Mouse (Mus musculus) hindbrain, embryonic 13.5 days (tissue): ENCODE measurements around the gene Accsl. TPM values are rescaled to one million over a fixed set of nuclear protein-coding genes. Genes with fewer than 3 reads are reported as not detected.
A peak's percentile ranks its signal among the peaks of the same experiment; 100 is the strongest.

Experiments
- ATAC-seq: fragments of 200-750 bp; cut with Nextera tagmentation; 2 replicates; pipeline ENCODE4 v1.8.0; 2017; ENCODE audit warnings: moderate TSS enrichment; ENCODE audit not compliant: low FRiP score
- H3K27ac ChIP-seq: fragments of 300-500 bp; sonication (generic); 2 replicates; pipeline ENCODE4 v1.5.1; 2015; ENCODE audit warnings: inconsistent platforms, mild to moderate bottlenecking, moderate library complexity
- H3K27me3 ChIP-seq: fragments of 300-500 bp; sonication (generic); 2 replicates; pipeline ENCODE4 v1.6.1; 2015; ENCODE audit warnings: mild to moderate bottlenecking, inconsistent platforms
- H3K36me3 ChIP-seq: fragments of 300-500 bp; sonication (generic); 2 replicates; pipeline ENCODE4 v1.6.1; 2015; ENCODE audit warnings: mild to moderate bottlenecking, inconsistent platforms
- H3K4me1 ChIP-seq: fragments of 300-500 bp; sonication (generic); replicated peaks from 2 replicates; pipeline ENCODE4 v1.6.1; 2015; ENCODE audit warnings: inconsistent platforms
- H3K4me2 ChIP-seq: fragments of 300-500 bp; sonication (generic); 2 replicates; pipeline ENCODE4 v1.6.1; 2015; ENCODE audit warnings: inconsistent platforms, mild to moderate bottlenecking, moderate library complexity
- H3K4me3 ChIP-seq: fragments of 300-500 bp; sonication (generic); 2 replicates; pipeline ENCODE4 v1.5.1; 2015; ENCODE audit warnings: mild to moderate bottlenecking, inconsistent platforms
- H3K9ac ChIP-seq: fragments of 300-500 bp; sonication (generic); 2 replicates; pipeline ENCODE4 v1.6.1; 2015; ENCODE audit warnings: mild to moderate bottlenecking, inconsistent platforms
- H3K9me3 ChIP-seq: fragments of 300-500 bp; sonication (generic); 2 replicates; pipeline ENCODE4 v1.6.1; 2016; ENCODE audit warnings: inconsistent platforms
- WGBS: fragments of 180-500 bp; shearing (Covaris S2); methylation state at CpG from one replicate; pipeline ENCODE4 v1.1.7; 2015; 5-methylcytosine and 5-hydroxymethylcytosine counted together
- polyA plus RNA-seq: library from polyadenylated mRNA; unstranded; fragments of >200 nt; fragmentation: Nextera tagmentation; extraction: Ambion mirVana; gene quantifications from 2 replicates; pipeline ENCODE4 v1.2.1, GENCODE M21; 2015

Accsl gene
- polyA plus RNA-seq: 0.34 and 0.35 TPM in 2 replicates

GRCm38 (mm10) chr2:93869107-93869600, at the start of gene Accsl:
TSS of gene Accsl (minus strand) at chr2:93869157.
- Histone ChIP-seq H3K27ac (no peak within 1 kb of the TSS), H3K9ac (no peak within 1 kb of the TSS), H3K4me2 (no peak within 1 kb of the TSS), H3K4me3 (no peak within 1 kb of the TSS), H3K27me3 (0 out of 2 replicates have a peak, but pooled peaks cover 9% of the 10 kb centered on the region), H3K9me3 (no peaks in the 10 kb centered on the region), H3K36me3 (no peaks in the 10 kb centered on the region), H3K4me1 (peaks cover 19% of the 10 kb centered on the region)
- no peak for ATAC-seq
- 73% methylated on average over 7 of the region's 7 CpGs for WGBS

- Histone ChIP-seq H3K4me1 (peaks cover 2% of the 10 kb centered on the region), H3K9me3 (no peaks in the 10 kb centered on the region; the same call in 1 of the 2 replicates), H3K27ac (no peak overlapping the region), H3K9ac (no peak overlapping the region), H3K4me2 (no peak overlapping the region), H3K4me3 (no peak overlapping the region), H3K27me3 (no peaks in the 10 kb centered on the region), H3K36me3 (no peaks in the 10 kb centered on the region)
- no peak for ATAC-seq
- WGBS: 95% methylated on average over 2 of the region's 2 CpGs
Measured at GRCm38 (mm10) chr2:93913552-93913951, 44.6 kb upstream of the Accsl start.

- H3K27me3 ChIP-seq: no peaks in the 10 kb centered on the region
- no peak for ATAC-seq
- no peak overlapping the region for H3K4me3 ChIP-seq
- no peaks in the 10 kb centered on the region for H3K9me3 ChIP-seq
- H3K27ac ChIP-seq: no peak overlapping the region
- H3K36me3 ChIP-seq: no peaks in the 10 kb centered on the region
- H3K4me1 ChIP-seq: peaks cover 18% of the 10 kb centered on the region
- WGBS: 82% methylated on average over 10 of the region's 10 CpGs
- no peak overlapping the region for H3K9ac ChIP-seq
- no peak overlapping the region for H3K4me2 ChIP-seq
Measured at GRCm38 (mm10) chr2:93911942-93912341, 43.0 kb upstream of the Accsl start.

DNA sequence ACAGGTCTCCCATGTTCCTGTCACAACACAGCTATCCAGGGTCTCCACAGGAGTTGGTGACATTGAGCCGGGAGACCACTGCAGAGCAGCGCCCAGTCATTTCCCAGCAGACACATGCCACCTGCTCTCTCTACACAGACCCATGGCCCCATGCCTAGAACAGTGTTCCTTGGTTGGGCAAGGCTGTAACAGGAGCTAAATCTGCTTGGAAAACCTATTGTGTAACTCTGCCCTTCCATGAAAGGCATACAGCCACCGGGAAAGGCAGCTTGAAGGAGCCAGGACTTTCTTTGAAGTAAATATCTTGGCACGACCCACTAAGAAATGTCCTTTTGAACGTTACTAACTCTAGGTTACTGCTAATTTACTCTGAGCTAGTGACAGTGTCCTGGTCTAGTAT, 40.8 kb upstream of the Accsl start:
- Histone ChIP-seq H3K4me2 (no peak overlapping the region), H3K36me3 (no peaks in the 10 kb centered on the region), H3K9ac (no peak overlapping the region), H3K4me1 (peaks cover 26% of the 10 kb centered on the region), H3K27ac (no peak overlapping the region), H3K27me3 (no peaks in the 10 kb centered on the region), H3K4me3 (no peak overlapping the region), H3K9me3 (no peaks in the 10 kb centered on the region)
- ATAC-seq: no peak
- 78% methylated on average over 5 of the region's 5 CpGs for WGBS

DNA sequence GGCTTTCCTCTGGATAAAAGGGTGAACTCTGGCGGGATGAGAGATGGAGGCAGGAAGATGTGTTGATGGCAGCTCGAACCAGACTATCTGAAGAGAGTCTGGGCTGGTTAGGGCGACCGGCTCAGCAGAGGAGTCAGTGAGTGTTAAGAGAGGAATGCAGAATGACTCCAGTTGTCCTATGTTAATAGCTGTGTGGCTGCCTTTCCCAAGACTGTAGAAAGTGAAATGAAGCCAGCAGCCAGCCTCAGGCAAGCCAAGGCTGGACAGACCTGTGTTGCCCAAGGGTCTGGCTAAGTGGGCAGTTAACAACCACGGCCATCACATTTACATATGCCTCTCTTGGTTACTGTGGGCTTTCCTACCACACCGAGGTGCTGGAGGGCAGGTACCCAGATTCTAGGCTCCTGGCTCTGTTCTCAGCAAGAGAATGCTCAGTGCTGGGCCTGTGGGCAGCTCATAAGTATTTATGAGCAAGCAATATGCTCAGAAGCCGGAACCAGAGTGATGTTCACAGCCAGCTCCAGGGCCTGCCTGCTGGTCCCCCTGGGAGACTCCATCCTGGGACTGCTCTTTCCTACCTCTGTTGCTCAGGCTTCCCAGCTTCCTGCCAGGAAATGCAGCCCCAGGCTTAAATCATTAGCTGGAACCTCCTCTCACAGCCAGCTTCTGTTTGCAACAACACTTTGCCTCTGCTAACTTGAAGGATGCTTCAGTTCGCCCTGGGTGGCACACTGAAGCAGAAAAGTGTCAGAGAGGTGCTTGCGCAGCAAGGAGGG, 38.8 kb upstream of the Accsl start:
- 58% methylated on average over 9 of the region's 9 CpGs for WGBS
- Histone ChIP-seq H3K9ac (peak overlapping the region; percentile 11; the same call in 1 of the 2 replicates), H3K27me3 (no peaks in the 10 kb centered on the region), H3K27ac (peak overlapping the region; percentile 59), H3K36me3 (no peaks in the 10 kb centered on the region), H3K9me3 (no peaks in the 10 kb centered on the region), H3K4me1 (peaks cover 26% of the 10 kb centered on the region), H3K4me2 (no peak overlapping the region), H3K4me3 (no peak overlapping the region)
- peak; percentile 62; the same call in 1 of the 2 replicates for ATAC-seq

GRCm38 (mm10) chr2:93906316-93906715, 37.4 kb upstream of the Accsl start:
- H3K4me3 ChIP-seq: no peak overlapping the region
- peak overlapping the region; percentile 59; the same call in 1 of the 2 replicates for H3K27ac ChIP-seq
- peaks cover 26% of the 10 kb centered on the region for H3K4me1 ChIP-seq
- ATAC-seq: no peak
- no peak overlapping the region for H3K4me2 ChIP-seq
- 46% methylated on average over 4 of the region's 4 CpGs for WGBS
- H3K9ac ChIP-seq: no peak overlapping the region
- no peaks in the 10 kb centered on the region for H3K27me3 ChIP-seq
- no peaks in the 10 kb centered on the region for H3K9me3 ChIP-seq
- no peaks in the 10 kb centered on the region for H3K36me3 ChIP-seq

- Histone ChIP-seq H3K4me1 (peaks cover 27% of the 10 kb centered on the region), H3K27me3 (no peaks in the 10 kb centered on the region), H3K9me3 (no peaks in the 10 kb centered on the region), H3K9ac (no peak overlapping the region), H3K36me3 (no peaks in the 10 kb centered on the region), H3K4me3 (no peak overlapping the region), H3K4me2 (no peak overlapping the region), H3K27ac (no peak overlapping the region)
- no peak for ATAC-seq
- 77% methylated on average over 6 of the region's 6 CpGs for WGBS
Measured at GRCm38 (mm10) chr2:93903415-93903814, 34.5 kb upstream of the Accsl start.

- Histone ChIP-seq H3K9ac (no peak overlapping the region), H3K4me3 (no peak overlapping the region), H3K4me2 (no peak overlapping the region), H3K9me3 (no peaks in the 10 kb centered on the region), H3K36me3 (no peaks in the 10 kb centered on the region), H3K27me3 (no peaks in the 10 kb centered on the region), H3K27ac (no peak overlapping the region), H3K4me1 (peaks cover 21% of the 10 kb centered on the region)
- WGBS: 72% methylated on average over 5 of the region's 5 CpGs
- ATAC-seq: no peak
Measured at GRCm38 (mm10) chr2:93902680-93903305, 33.8 kb upstream of the Accsl start.

DNA sequence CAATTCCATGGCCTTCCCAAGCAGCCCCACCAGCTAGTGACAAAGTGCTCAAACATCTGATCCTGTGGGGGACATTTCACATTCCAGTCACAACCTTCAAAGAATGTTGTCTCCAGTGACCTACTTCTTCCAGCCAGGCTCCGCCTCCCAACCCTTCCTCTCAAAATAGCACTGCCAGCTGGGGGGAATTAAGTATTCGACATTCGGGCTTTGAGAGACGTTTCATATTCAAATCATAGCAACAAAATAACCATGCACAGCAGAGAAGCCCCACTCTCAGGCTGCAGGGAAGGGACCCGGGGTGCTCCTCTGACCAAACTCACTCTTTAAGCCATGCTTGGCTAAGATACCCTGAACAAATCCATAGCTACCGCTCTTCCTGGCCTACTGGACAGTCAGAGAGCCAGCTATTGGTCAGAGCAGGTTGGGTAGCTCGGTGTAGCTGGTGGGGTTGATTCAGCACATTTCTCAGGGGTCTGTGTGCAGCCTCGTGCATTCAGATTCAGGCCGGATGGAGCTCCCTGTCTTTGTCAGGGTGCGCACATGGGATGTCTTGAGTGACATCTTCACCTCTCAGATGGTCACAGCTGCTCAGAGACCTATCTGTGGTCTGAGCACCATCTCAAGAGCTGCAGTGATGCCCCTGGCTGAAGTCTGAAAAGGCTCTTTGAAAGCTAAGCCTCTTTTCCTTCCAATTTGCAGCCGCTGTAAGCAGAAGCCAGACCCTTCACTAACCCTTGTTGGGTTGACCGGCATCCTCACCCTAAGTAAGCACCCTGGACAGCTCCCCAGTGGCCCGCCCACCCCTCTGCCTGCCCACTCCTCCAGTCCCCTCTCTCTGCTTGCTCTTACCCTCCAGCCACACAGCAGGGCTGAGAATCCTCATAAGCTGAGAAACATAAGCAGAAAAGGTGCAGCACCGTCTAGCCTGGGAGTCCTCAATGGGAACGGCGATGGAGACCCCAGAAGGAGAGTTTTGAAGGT, 30.7 kb upstream of the Accsl start:
- no peaks in the 10 kb centered on the region for H3K9me3 ChIP-seq
- ATAC-seq: no peak
- no peaks in the 10 kb centered on the region for H3K36me3 ChIP-seq
- 47% methylated on average over 16 of the region's 16 CpGs for WGBS
- no peak overlapping the region for H3K9ac ChIP-seq
- H3K4me1 ChIP-seq: peaks cover 5% of the 10 kb centered on the region; the same call in 1 of the 2 replicates
- H3K4me2 ChIP-seq: no peak overlapping the region
- H3K27me3 ChIP-seq: no peaks in the 10 kb centered on the region
- no peak overlapping the region for H3K27ac ChIP-seq
- H3K4me3 ChIP-seq: no peak overlapping the region

DNA sequence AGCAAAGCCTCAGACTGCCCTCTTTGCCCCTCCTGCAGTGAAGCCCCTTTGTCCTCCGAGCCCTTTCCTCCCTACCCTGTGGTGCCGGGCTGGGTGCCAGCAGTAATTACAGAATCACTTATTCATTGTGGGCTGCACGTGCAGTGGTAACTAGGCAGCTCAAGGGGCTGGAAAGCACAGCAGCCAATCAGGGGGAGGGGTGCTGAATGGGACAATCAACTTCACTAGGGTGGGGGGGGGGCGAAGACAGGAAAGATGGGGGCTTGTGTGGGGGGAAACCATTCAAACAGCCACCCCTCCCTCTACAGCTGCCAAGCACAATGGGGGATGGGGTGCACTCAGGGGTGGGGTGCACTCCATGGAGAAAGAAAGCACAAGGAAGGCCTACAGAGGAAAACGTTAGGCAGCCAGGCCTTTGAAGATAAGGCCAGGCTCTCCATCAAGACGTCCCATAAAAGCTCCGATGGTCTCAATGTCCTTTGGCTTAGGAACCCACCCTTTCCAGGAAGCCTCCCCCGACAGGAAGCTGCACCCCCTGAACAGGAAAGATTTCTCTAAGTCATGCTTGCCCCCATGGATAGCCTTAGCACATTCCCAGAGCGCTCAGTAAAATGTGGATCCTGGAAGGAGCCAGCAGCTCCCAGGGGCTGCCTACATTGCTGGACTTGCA, 22.8 kb upstream of the Accsl start:
- peak overlapping the region; percentile 86 for H3K27ac ChIP-seq

DNA sequence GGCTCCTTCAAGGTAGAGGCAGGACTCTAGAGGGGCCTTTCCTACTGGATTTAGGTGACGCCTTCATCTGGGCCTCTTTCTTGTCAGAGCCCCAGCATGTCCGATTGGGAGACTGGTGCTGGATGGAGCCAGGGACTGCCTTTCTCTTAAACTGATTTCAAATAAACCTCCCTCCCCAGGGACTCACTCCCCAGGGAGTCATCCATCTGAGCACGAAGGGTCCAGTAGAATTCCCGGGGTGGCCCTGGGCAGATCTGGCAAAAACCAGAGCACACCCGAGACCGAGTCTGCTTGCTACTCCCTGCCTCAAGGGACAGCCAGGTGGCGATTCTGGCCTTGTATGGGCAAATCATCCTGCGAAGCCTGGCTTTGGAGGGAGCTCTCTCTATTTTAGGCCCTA, 21.2 kb upstream of the Accsl start:
- ATAC-seq: no peak
- Histone ChIP-seq H3K9me3 (no peaks in the 10 kb centered on the region), H3K9ac (no peak overlapping the region), H3K27me3 (no peaks in the 10 kb centered on the region), H3K27ac (no peak overlapping the region), H3K36me3 (no peaks in the 10 kb centered on the region), H3K4me1 (peaks cover 30% of the 10 kb centered on the region), H3K4me3 (no peak overlapping the region), H3K4me2 (no peak overlapping the region)
- 75% methylated on average over 8 of the region's 8 CpGs for WGBS

More for the DNA sequence above, 22.8 kb upstream of the Accsl start:
- Histone ChIP-seq H3K4me2 (no peak overlapping the region), H3K27me3 (no peaks in the 10 kb centered on the region), H3K36me3 (no peaks in the 10 kb centered on the region), H3K4me3 (no peak overlapping the region), H3K9me3 (no peaks in the 10 kb centered on the region), H3K9ac (no peak overlapping the region), H3K4me1 (peaks cover 30% of the 10 kb centered on the region)
- WGBS: 11% methylated on average over 9 of the region's 9 CpGs
- peak; percentile 93 for ATAC-seq
